Mouse (Mus musculus) embryonic facial prominence, embryonic 13.5 days (tissue): ENCODE measurements at regions not wholly inside any gene's neighbourhood (a gene's known extent, or its start where the extent isn't known, plus 50 kb on each side); places are given as distances from the start of the nearest gene placed in this dataset.

Source experiments
- ATAC-seq: fragments of 200-750 bp; cut with Nextera tagmentation; 2 replicates; pipeline ENCODE4 v1.8.0; 2017; ENCODE audit warnings: low read depth; ENCODE audit not compliant: insufficient number of reproducible peaks, insufficient read depth, low FRiP score, low TSS enrichment
- H3K27ac ChIP-seq: fragments of 300-500 bp; sonication (generic); 2 replicates; pipeline ENCODE4 v1.5.1; 2015; ENCODE audit warnings: moderate library complexity, mild to moderate bottlenecking, inconsistent platforms
- H3K27me3 ChIP-seq: fragments of 300-500 bp; sonication (generic); 2 replicates; pipeline ENCODE4 v1.6.1; 2015; ENCODE audit warnings: mild to moderate bottlenecking, inconsistent platforms
- H3K36me3 ChIP-seq: fragments of 300-500 bp; sonication (generic); 2 replicates; pipeline ENCODE4 v1.6.1; 2015; ENCODE audit warnings: mild to moderate bottlenecking, inconsistent platforms
- H3K4me1 ChIP-seq: fragments of 300-500 bp; sonication (generic); 2 replicates; pipeline ENCODE4 v1.6.1; 2015; ENCODE audit warnings: inconsistent platforms
- H3K4me2 ChIP-seq: fragments of 300-500 bp; sonication (generic); 2 replicates; pipeline ENCODE4 v1.6.1; 2015; ENCODE audit warnings: moderate library complexity, mild to moderate bottlenecking, inconsistent platforms
- H3K4me3 ChIP-seq: fragments of 300-500 bp; sonication (generic); 2 replicates; pipeline ENCODE4 v1.5.1; 2015; ENCODE audit warnings: mild to moderate bottlenecking, inconsistent platforms
- H3K9ac ChIP-seq: fragments of 300-500 bp; sonication (generic); 2 replicates; pipeline ENCODE4 v1.6.1; 2015; ENCODE audit warnings: mild to moderate bottlenecking, inconsistent platforms
- H3K9me3 ChIP-seq: fragments of 300-500 bp; sonication (generic); 2 replicates; pipeline ENCODE4 v1.6.1; 2016; ENCODE audit warnings: inconsistent platforms
- WGBS: fragments of 180-500 bp; shearing (Covaris S2); methylation state at CpG from one replicate; pipeline ENCODE4 v1.1.7; 2015; ENCODE audit warnings: mixed read lengths; 5-methylcytosine and 5-hydroxymethylcytosine counted together

- ATAC-seq = no peak
- no peaks in the 10 kb centered on the region for H3K27me3 ChIP-seq
- H3K36me3 ChIP-seq = no peaks in the 10 kb centered on the region
- 54% methylated on average over 2 of the region's 2 CpGs for WGBS
- H3K4me3 ChIP-seq = no peak overlapping the region
- no peaks in the 10 kb centered on the region for H3K9me3 ChIP-seq
- no peak overlapping the region for H3K4me2 ChIP-seq
- H3K27ac ChIP-seq = no peak overlapping the region
- no peak overlapping the region for H3K9ac ChIP-seq
- no peaks in the 10 kb centered on the region for H3K4me1 ChIP-seq
These were observed 911.8 kb downstream of the Fam19a2 start for GRCm38 (mm10) chr10:124175598-124175997.

- WGBS = 91% methylated on average over 2 of the region's 2 CpGs
- Histone ChIP-seq H3K9me3 (no peaks in the 10 kb centered on the region), H3K27ac (no peak overlapping the region), H3K4me1 (no peaks in the 10 kb centered on the region), H3K4me2 (no peak overlapping the region), H3K36me3 (no peaks in the 10 kb centered on the region), H3K27me3 (no peaks in the 10 kb centered on the region), H3K4me3 (no peak overlapping the region), H3K9ac (no peak overlapping the region)
- no peak for ATAC-seq
These were observed 944.5 kb downstream of the Fam19a2 start for GRCm38 (mm10) chr10:124208317-124208716.

GRCm38 (mm10) chr10:124219461-124219860 is 955.7 kb downstream of the Fam19a2 start:
- no peaks in the 10 kb centered on the region for H3K27me3 ChIP-seq
- H3K4me2 ChIP-seq = no peak overlapping the region
- 76% methylated on average over 1 of the region's 1 CpGs for WGBS
- H3K4me1 ChIP-seq = no peaks in the 10 kb centered on the region
- H3K9ac ChIP-seq = no peak overlapping the region
- H3K9me3 ChIP-seq = no peaks in the 10 kb centered on the region
- no peaks in the 10 kb centered on the region for H3K36me3 ChIP-seq
- no peak overlapping the region for H3K27ac ChIP-seq
- no peak for ATAC-seq
- no peak overlapping the region for H3K4me3 ChIP-seq

- no peak for ATAC-seq
- no peak overlapping the region for H3K4me2 ChIP-seq
- H3K36me3 ChIP-seq = no peaks in the 10 kb centered on the region
- WGBS = 54% methylated on average over 2 of the region's 2 CpGs
- H3K27me3 ChIP-seq = no peaks in the 10 kb centered on the region
- H3K4me1 ChIP-seq = no peaks in the 10 kb centered on the region
- no peaks in the 10 kb centered on the region for H3K9me3 ChIP-seq
- H3K4me3 ChIP-seq = no peak overlapping the region
- H3K27ac ChIP-seq = no peak overlapping the region
- H3K9ac ChIP-seq = no peak overlapping the region
These were observed 958.3 kb downstream of the Fam19a2 start for GRCm38 (mm10) chr10:124222068-124222467.

GRCm38 (mm10) chr10:124227061-124227460 is 963.3 kb downstream of the Fam19a2 start:
- no peaks in the 10 kb centered on the region for H3K27me3 ChIP-seq
- H3K4me3 ChIP-seq = no peak overlapping the region
- no peak overlapping the region for H3K9ac ChIP-seq
- H3K4me2 ChIP-seq = no peak overlapping the region
- 92% methylated on average over 1 of the region's 1 CpGs for WGBS
- no peaks in the 10 kb centered on the region for H3K36me3 ChIP-seq
- H3K4me1 ChIP-seq = no peaks in the 10 kb centered on the region
- no peak for ATAC-seq
- no peak overlapping the region for H3K27ac ChIP-seq
- H3K9me3 ChIP-seq = no peaks in the 10 kb centered on the region

GRCm38 (mm10) chr10:124249358-124249757 is 985.6 kb downstream of the Fam19a2 start:
- Histone ChIP-seq H3K4me1 (no peaks in the 10 kb centered on the region), H3K9ac (no peak overlapping the region), H3K27me3 (no peaks in the 10 kb centered on the region), H3K36me3 (no peaks in the 10 kb centered on the region), H3K9me3 (no peaks in the 10 kb centered on the region), H3K4me2 (no peak overlapping the region), H3K27ac (no peak overlapping the region), H3K4me3 (no peak overlapping the region)
- ATAC-seq = no peak
- 23% methylated on average over 4 of the region's 4 CpGs for WGBS

GRCm38 (mm10) chr10:124250004-124250403 is 986.2 kb downstream of the Fam19a2 start:
- Histone ChIP-seq H3K4me1 (no peaks in the 10 kb centered on the region), H3K36me3 (no peaks in the 10 kb centered on the region), H3K9ac (no peak overlapping the region), H3K9me3 (no peaks in the 10 kb centered on the region), H3K4me3 (no peak overlapping the region), H3K27me3 (no peaks in the 10 kb centered on the region), H3K4me2 (no peak overlapping the region), H3K27ac (no peak overlapping the region)
- WGBS = 62% methylated on average over 4 of the region's 4 CpGs
- ATAC-seq = no peak

GRCm38 (mm10) chr10:124288301-124288995 is 1024.7 kb downstream of the Fam19a2 start:
- H3K27me3 ChIP-seq = no peaks in the 10 kb centered on the region
- peak overlapping the region; percentile 24 for H3K4me3 ChIP-seq
- no peak overlapping the region for H3K9ac ChIP-seq
- H3K4me1 ChIP-seq = no peaks in the 10 kb centered on the region
- ATAC-seq = no peak
- no peaks in the 10 kb centered on the region for H3K36me3 ChIP-seq
- no peak overlapping the region for H3K27ac ChIP-seq
- H3K4me2 ChIP-seq = peak overlapping the region; percentile 45
- WGBS = 46% methylated on average over 18 of the region's 18 CpGs
- no peaks in the 10 kb centered on the region for H3K9me3 ChIP-seq

- Histone ChIP-seq H3K4me3 (no peak overlapping the region), H3K27ac (no peak overlapping the region), H3K4me2 (no peak overlapping the region), H3K9ac (no peak overlapping the region), H3K36me3 (no peaks in the 10 kb centered on the region), H3K4me1 (no peaks in the 10 kb centered on the region), H3K27me3 (no peaks in the 10 kb centered on the region), H3K9me3 (no peaks in the 10 kb centered on the region)
- no peak for ATAC-seq
- WGBS = 78% methylated on average over 2 of the region's 2 CpGs
These were observed 1033.4 kb downstream of the Fam19a2 start for GRCm38 (mm10) chr10:124297198-124297677.

GRCm38 (mm10) chr10:124304683-124305082 is 1040.9 kb downstream of the Fam19a2 start:
- H3K4me1 ChIP-seq = no peaks in the 10 kb centered on the region
- H3K27me3 ChIP-seq = no peaks in the 10 kb centered on the region
- no peak overlapping the region for H3K27ac ChIP-seq
- no peaks in the 10 kb centered on the region for H3K36me3 ChIP-seq
- no peak for ATAC-seq
- H3K4me2 ChIP-seq = no peak overlapping the region
- H3K4me3 ChIP-seq = no peak overlapping the region
- no peak overlapping the region for H3K9ac ChIP-seq
- 89% methylated on average over 1 of the region's 1 CpGs for WGBS
- no peaks in the 10 kb centered on the region for H3K9me3 ChIP-seq

GRCm38 (mm10) chr10:124305644-124306043 is 1041.8 kb downstream of the Fam19a2 start:
- H3K36me3 ChIP-seq = no peaks in the 10 kb centered on the region
- ATAC-seq = no peak
- no peaks in the 10 kb centered on the region for H3K9me3 ChIP-seq
- H3K27me3 ChIP-seq = no peaks in the 10 kb centered on the region
- H3K9ac ChIP-seq = no peak overlapping the region
- no peak overlapping the region for H3K27ac ChIP-seq
- whole genome bisulfite sequencing = 86% methylated on average over 3 of the region's 3 CpGs
- no peaks in the 10 kb centered on the region for H3K4me1 ChIP-seq
- no peak overlapping the region for H3K4me3 ChIP-seq
- H3K4me2 ChIP-seq = no peak overlapping the region

- no peak overlapping the region for H3K4me3 ChIP-seq
- no peak overlapping the region for H3K9ac ChIP-seq
- H3K27me3 ChIP-seq = no peaks in the 10 kb centered on the region
- H3K27ac ChIP-seq = no peak overlapping the region
- no peak for ATAC-seq
- no peaks in the 10 kb centered on the region for H3K4me1 ChIP-seq
- 77% methylated on average over 1 of the region's 1 CpGs for WGBS
- H3K4me2 ChIP-seq = no peak overlapping the region
- no peaks in the 10 kb centered on the region for H3K36me3 ChIP-seq
- no peaks in the 10 kb centered on the region for H3K9me3 ChIP-seq
These were observed 1055.0 kb downstream of the Fam19a2 start for GRCm38 (mm10) chr10:124318761-124319160.
